Mouse (Mus musculus): ENCODE results near the gene Sh3bp4.

- no peak for TF ChIP-seq CTCF (IDR thresholded peaks at IDR 0.05; ENCODE audit: insufficient read depth, low read length)
- TF ChIP-seq POLR2A (IDR thresholded peaks at IDR 0.05; ENCODE audit: borderline replicate concordance, extremely low read depth, low read depth, low read length), result no peak
These were observed 96.6 kb downstream of the Sh3bp4 start for GRCm38 (mm10) chr1:89166814-89167249.
